Mouse (Mus musculus): Measurements from ENCODE around the gene Tango2.

DNA sequence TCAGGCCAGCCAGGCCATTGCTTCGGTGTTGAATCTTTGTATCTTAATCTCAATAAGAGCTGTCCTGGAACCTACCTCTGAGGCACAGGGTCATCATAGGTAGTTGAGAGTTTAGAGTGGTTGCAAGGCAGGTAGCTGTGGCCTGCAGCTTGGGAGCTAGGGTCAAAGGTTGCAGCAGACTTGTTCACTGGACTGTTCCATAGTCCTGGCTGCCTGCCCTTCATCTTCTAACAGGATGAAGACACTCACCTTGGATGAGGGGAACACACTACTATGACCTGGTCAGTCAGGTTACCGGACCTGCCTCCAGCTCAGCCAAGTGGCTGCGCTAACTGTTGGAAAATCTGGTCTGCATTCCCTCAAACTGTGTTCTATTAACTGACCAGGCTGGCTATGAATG is 43.2 kb upstream of the Tango2 start:
- TF ChIP-seq USF1 (IDR thresholded peaks at IDR 0.05; ENCODE audit: low read depth) (no peak), CTCF (IDR thresholded peaks at IDR 0.05; ENCODE audit: control insufficient read depth, insufficient read depth, insufficient read length) (no peak), MAX (IDR thresholded peaks at IDR 0.05) (no peak), MYOG (IDR thresholded peaks at IDR 0.05; ENCODE audit: control insufficient read depth, extremely low read depth, insufficient read length) (no peak)
